ENCODE assay signal across 27 mouse cellular contexts in the genomic region with DNA sequence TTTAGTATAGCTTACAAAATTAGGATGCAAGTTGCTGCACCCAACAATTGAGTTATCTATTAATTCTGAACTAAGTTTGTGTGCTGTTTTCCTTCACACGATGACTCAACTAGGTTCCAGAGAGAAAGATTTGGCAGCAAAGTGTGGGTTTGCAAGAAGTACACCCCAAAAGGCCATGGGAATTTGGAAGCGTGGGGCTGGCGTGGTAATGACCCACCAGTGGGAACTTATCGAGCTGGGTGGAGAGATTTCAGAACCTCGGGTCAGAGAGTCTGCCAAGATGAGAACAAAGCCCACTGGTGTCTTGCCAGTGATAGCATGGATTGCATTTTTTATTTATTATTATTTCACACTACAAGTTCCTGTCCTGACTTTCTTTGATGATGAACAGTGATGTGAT.
"Had no signal": no experiment of that assay in that cellular context is flagged by ENCODE, and none has a peak within 500 bp of the region (broad histone marks: within the 10 kb centered on the region; RNA-seq: fewer than 3 reads in every experiment).

No protein-coding gene starts in this region.

- H3K4me3 ChIP-seq: embryonic facial prominence, embryonic 10.5 days; embryonic facial prominence, embryonic 12.5 days; embryonic facial prominence, embryonic 13.5 days; embryonic facial prominence, embryonic 15.5 days; erythroblast, embryonic 14.5 days; forebrain, embryonic 10.5 days; forebrain, embryonic 12.5 days; forebrain, embryonic 13.5 days; forebrain, embryonic 15.5 days; gastrocnemius, adult 2 months; heart, adult 2 months had no signal

- H3K4me1 ChIP-seq: embryonic facial prominence, embryonic 10.5 days; embryonic facial prominence, embryonic 12.5 days; embryonic facial prominence, embryonic 13.5 days; embryonic facial prominence, embryonic 15.5 days; forebrain, embryonic 10.5 days; forebrain, embryonic 12.5 days; forebrain, embryonic 13.5 days; forebrain, embryonic 15.5 days had no signal

- DNase-seq: cerebellum, adult 2 months; cerebellum, adult 8-10 months; cerebellum, adult 9-10 months; cerebellum, adult 9-11 months; cerebellum, postnatal 10 days; cerebellum, postnatal 14 days; cerebellum, postnatal 25 days; cerebellum, postnatal 36 days; embryo, embryonic 11 days; forebrain, postnatal 0 days; gastrocnemius, adult 2 months; gastrocnemius, postnatal 10 days; gastrocnemius, postnatal 14 days; gastrocnemius, postnatal 25 days; gastrocnemius, postnatal 36 days had no signal

- H3K4me2 ChIP-seq: embryonic facial prominence, embryonic 12.5 days; embryonic facial prominence, embryonic 13.5 days; embryonic facial prominence, embryonic 15.5 days; forebrain, embryonic 12.5 days; forebrain, embryonic 13.5 days; forebrain, embryonic 15.5 days had no signal

- H3K9ac ChIP-seq: embryonic facial prominence, embryonic 12.5 days; embryonic facial prominence, embryonic 13.5 days; embryonic facial prominence, embryonic 15.5 days; forebrain, embryonic 12.5 days; forebrain, embryonic 13.5 days; forebrain, embryonic 15.5 days; forebrain, postnatal 0 days had no signal

- ATAC-seq: forebrain, embryonic 13.5 days; forebrain, embryonic 14.5 days; forebrain, embryonic 15.5 days; forebrain, embryonic 16.5 days; forebrain, postnatal 0 days had no signal

- H3K27ac ChIP-seq: embryonic facial prominence, embryonic 10.5 days; embryonic facial prominence, embryonic 12.5 days; embryonic facial prominence, embryonic 13.5 days; embryonic facial prominence, embryonic 15.5 days; forebrain, embryonic 10.5 days; forebrain, embryonic 12.5 days; forebrain, embryonic 13.5 days; forebrain, embryonic 15.5 days; gastrocnemius, adult 2 months; heart, adult 2 months had no signal

- H3K9me3 ChIP-seq: embryonic facial prominence, embryonic 12.5 days; embryonic facial prominence, embryonic 13.5 days; embryonic facial prominence, embryonic 15.5 days; forebrain, embryonic 12.5 days; forebrain, embryonic 13.5 days; forebrain, embryonic 15.5 days had no signal

- H3K36me3 ChIP-seq: embryonic facial prominence, embryonic 10.5 days; embryonic facial prominence, embryonic 12.5 days; embryonic facial prominence, embryonic 13.5 days; embryonic facial prominence, embryonic 15.5 days; forebrain, embryonic 10.5 days; forebrain, embryonic 12.5 days; forebrain, embryonic 15.5 days had no signal

- H3K27me3 ChIP-seq: embryonic facial prominence, embryonic 12.5 days; embryonic facial prominence, embryonic 13.5 days; embryonic facial prominence, embryonic 15.5 days; forebrain, embryonic 12.5 days; forebrain, embryonic 13.5 days; forebrain, embryonic 15.5 days had no signal
